Mouse (Mus musculus) c-Kit-positive CD71-negative TER-119-negative erythroid progenitor cells, embryonic 14.5 days (primary cell): ENCODE measurements at regions not wholly inside any gene's neighbourhood (a gene's known extent, or its start where the extent isn't known, plus 50 kb on each side); places are given as distances from the start of the nearest gene placed in this dataset.
"Not testable (repeated sequence)": the region's sequence is repeated elsewhere in the genome, so short reads cannot be mapped to it uniquely, and the experiment has no call there.

Source experiments
- DNase-seq: peaks from one replicate; pipeline ENCODE4 v3.0.0-alpha.2; 2013; ENCODE audit warnings: low read depth

DNA sequence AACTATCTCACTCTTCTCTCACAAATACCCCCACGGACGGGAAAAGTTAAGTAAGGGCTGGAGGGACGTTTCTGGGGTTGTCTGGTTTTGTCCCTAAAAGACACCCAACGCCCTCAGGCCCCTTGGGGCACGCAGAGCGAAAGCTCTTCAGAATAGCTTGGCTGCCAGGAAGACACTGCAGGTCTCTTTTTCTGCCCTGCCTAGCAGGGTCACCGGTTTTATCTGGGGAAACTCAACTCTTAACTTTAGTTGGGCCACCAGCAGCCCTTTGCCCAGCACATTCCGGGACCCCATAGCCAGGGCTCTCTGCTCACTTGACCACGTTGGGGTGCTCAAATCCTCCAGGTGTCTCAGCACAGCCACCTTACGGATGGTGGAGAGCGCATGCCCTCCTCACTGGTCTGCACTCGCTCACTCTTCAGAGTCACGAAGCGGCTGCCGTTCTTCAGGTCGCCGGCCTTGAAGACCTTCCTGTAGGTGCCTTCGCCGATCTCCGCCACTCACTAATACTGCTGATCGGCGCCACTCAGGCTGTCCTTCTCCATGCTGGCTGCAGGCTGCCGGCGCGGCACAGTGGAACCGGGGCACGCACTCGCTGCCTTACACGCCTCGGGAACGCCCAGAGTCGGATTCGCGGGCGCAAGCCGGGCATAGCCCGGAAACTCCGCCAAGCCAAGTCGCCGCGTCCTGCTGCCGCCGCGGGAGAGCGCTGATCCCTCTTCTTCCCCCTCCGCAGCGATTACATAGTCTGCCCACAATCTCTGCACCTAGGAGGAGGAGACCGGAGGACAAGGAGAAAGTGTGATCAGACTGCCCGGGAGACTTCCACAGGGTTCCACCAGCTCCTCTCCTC lies 83.0 kb downstream of the Ulbp1 start:
- DNase-seq = no peak

DNA sequence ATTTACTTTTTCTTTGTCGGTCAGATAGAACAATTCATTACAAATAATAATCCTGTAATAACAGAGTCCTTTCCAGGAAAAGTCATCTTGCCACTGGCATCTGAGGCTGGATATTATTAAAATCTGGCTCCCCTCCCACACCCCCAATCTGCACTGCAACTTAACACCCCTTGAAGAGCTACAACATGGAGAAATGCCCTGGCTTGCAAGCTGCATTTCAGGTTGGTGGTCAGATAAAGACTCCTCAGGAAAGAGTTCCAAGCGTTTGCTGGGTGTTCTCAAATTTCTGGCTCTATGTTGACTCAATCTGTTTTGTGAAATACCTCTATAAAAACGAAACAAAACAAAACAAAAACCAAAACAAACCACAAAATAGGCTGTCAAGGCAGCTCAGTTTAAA lies 114.6 kb downstream of the Ulbp1 start:
- DNase-seq = not testable (repeated sequence)

DNA sequence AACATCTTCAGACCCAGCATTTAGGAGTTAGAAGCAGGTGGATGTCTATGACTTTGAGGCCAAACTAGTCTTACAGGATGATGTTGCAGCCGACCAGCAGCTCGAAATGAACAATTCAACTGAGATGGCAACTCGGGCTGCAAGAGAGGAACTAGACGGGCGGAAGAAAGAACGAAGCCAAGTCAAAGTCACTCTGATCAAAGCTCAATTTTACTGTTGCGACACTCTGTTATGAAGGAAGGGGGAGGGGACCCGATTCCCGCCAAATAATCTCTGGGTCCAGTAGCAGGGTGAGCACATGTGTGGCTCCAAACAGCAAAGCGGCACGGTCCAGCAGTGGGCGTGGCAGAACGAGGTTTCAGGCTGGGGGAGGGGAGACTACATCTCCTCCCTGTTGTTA lies 129.1 kb downstream of the Ulbp1 start:
- DNase-seq = not testable (repeated sequence)

DNA sequence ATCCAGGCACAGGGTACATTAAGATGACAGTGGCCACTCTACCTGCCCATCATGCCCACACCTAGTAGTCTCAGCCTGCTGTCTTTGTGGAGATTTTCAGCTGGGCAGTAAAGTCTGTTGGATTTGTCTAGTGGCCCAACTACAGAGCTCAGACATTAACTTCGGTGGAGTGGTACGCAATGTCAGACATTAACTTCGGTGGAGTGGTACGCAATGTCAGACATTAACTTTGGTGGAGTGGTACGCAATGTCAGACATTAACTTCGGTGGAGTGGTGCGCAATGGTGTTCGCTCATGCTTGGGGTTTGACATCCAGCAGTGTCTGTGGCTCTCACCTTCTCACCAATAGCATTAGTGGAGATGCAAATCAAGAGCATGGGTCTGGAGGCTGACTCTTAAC lies 129.7 kb downstream of the Ulbp1 start:
- not testable (repeated sequence) for DNase-seq

DNA sequence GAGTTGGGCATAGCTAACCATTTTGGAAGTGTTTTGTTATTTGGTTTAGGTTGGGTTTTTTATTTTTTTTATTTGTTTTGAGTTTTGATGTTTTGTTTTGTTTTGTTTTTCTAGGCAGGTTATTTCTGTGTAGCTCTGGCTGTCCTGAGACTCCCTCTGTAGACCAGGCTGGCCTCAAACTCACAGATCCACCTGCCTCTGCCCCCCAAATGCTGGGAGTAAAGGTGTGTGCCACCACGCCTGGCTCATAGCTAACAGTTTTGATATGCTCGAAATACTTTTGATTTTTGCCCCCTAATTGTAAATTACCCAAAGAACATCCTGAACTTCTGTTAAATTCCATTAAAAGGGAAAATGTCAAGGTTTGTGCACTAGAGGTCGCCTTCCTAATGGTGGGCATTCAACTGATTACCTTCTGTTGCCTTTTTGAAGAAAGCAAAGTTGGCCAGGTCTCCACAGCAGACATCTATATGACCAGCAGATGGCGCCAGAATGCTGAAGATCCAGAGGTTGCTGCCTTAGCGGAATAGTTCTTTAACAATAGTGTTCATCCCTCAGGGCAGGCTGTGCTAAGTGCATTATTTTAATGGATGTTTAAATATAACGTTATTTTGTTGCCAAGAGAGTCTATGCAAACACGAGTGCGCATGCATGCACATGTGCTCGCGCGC lies 121.2 kb upstream of the Cnksr3 start:
- peak; percentile 75 for DNase-seq

DNA sequence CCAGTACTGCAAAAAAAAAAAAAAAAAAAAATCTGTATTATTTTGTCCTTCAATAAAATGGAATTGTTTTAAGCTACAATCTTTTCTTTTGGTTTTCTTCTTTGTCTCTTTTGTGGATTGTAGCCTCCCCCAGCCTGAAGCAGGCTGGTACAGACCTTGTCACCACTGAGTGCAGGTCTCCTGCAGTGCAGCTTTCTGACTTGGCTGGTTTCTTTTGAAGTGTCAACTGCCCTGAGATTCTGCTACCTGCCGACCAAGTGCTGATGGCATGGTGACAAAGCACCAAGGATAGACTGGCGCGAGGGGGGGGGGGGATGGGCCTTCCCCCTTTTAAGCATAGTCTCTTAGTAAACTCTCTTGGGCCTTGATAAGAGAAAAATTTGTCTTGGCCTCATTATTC lies 116.2 kb upstream of the Cnksr3 start:
- no peak for DNase-seq

DNA sequence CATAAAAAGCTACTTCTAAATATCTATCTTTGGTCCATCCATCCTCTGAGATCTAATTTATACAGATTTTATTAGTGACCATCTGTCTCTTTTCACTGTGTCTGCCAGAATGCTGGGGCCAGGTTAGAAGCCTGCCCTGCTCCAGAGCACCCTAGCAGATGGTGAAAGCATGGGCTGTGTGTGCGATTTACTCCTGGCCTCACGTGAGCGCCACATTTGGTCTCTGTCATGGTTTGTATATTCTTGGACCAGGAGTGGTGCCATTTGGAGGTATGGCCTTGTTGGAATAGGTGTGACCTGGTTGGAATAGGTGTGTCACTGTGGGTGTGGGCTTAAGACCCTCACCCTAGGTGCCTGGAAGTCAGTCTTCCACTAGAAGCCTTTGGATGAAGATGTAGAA lies 115.0 kb upstream of the Cnksr3 start:
- not testable (repeated sequence) for DNase-seq

DNA sequence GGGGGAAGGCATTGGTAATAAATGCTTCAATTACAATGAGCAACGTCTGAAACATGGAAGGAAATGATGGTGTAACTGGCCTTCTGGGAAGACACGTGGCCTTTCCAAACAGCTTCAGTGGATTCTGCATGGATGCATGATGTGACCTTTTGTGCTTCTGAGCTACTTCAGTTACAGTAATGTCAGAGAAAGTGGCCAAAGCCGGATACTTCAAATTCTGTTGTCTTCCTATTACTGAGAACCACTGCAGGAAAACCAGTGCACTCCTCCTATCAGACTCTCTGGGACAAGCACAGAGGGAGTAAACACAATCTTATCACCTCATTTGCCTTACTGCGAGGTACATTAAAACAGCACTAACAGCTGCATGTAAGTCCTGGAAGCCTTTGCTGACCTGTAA lies 113.0 kb upstream of the Cnksr3 start:
- no peak for DNase-seq

DNA sequence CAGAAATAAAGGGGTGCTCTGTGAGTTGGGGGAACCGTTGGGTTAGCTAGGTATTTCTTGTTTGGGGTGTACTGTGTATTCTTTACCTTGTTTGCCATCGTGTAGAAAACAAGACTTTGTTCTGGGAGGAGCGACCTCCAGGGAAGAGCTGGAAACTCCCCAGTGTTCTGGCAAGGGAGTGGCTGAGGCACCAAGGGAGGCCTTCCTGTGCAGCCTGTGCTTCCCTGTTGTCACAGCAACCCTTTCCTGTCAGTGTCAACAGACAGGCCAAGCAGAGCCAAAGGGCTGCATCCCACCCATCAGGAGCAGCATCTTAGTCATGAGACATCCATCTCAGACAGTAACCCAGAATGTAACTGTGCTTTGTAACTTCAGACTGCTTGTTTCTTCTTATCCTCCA lies 111.2 kb upstream of the Cnksr3 start:
- DNase-seq = no peak

DNA sequence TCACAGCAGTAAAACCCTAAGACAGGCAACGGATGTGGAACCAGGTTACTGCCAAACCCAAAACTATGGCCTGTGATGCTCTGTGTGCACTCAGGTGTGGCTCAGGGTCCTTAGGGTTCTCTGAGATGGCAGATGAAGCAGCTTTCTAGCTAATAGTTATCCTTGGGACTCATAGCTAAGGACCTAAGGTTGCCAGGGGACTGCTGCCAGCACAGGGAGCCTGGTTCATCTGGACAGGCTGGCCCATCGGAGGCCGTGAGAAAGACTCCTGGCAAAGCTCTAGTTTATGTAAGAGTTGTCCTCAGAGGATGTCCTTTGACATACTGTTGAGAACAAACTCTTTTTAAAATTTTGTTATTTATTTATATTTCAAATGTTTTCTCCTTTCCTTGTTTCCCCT lies 97.9 kb upstream of the Cnksr3 start:
- DNase-seq = no peak

DNA sequence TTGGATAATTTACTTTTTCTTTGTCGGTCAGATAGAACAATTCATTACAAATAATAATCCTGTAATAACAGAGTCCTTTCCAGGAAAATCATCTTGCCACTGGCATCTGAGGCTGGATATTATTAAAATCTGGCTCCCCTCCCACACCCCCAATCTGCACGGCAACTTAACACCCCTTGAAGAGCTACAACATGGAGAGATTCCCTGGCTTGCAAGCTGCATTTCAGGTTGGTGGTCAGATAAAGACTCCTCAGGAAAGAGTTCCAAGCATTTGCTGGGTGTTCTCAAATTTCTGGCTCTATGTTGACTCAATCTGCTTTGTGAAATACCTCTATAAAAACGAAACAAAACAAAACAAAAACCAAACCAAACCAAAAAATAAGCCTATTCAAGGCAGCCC lies 93.8 kb upstream of the Cnksr3 start:
- not testable (repeated sequence) for DNase-seq

DNA sequence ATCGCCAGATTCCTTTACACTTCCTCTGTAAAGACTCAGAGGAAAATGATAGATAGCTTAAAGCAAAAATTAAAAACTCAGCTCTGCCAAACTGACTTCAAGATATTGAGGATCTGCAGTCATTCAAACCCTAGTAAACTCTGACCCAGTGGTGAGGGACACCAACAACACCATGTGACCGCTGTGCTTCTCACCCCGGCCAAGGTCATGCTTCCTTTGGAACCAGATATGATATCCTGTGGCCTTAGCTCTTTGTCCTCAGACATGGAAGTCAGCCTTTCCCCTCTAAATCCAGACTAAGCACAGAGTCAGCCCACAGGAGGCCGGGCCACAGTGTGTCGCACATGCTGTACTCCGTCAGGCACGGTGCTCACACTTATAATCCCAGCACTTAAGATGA lies 86.3 kb upstream of the Cnksr3 start:
- no peak for DNase-seq

DNA sequence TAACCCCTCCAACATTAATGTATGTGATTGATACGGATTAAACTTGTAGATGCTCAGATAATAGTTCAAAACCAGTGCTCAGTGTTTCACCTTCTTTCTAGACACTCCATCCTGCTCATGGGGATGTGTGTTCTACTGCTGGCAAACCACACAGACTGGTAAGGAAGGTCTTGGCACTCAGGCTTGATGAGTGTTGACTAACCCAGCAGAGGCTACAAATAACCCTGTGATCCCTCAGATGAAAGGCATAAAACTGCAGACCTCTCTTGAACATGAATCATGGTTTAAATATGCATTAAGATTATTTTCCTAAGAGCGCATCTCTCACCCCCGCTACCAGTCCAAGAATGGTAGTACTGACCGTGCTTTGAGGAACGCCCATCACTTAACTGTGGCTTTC lies 83.9 kb upstream of the Cnksr3 start:
- no peak for DNase-seq

DNA sequence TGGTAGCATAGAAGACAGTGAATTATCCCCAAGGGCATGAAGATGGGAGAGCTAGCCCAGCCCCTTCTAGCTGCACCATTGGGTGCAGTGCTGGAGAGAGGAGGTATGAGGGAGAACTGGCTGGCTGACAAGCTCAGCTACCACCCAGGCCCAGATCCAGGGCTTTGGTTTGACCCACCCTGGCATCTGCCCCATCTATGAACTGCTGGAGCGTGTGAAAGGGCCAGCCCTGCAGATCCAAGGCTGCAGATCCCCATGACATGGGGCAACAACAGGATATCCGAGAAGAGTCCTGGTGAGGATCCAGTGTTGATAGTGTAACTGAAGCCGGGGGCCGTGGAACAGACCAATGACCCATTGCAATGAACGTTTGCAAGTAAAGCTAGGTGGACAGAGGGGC lies 81.2 kb upstream of the Cnksr3 start:
- no peak for DNase-seq

DNA sequence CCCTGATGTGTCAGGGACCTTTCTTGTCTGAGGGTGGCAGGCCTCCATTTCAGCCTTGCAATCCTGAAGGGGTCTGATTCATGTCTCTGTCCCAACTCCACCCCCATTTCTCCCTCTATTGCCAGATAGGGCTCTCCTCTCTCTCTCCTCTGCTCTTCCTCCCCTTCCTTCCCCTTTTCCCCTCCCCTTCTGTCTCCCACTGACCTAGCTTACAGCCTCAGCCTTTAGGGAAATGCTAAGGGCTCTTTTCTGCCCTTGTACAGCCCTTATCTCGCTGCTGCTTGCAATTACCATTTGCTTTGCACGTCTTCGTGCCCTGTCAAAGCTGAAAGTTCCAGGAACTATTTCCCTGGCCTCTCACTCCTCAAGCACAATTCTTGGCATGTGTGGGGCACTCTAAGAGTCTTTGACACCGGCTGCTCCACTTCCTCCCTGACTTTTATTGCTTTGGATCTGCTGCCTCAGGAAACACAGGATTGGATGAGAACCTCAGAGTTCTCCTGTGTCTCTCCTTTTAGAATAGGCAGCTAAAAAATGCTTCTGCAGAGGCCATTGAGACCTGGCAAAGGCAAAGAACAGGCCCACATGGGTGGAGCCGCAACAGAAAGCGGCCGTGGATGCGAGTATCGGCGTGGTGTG lies 77.9 kb upstream of the Cnksr3 start:
- DNase-seq = no peak

DNA sequence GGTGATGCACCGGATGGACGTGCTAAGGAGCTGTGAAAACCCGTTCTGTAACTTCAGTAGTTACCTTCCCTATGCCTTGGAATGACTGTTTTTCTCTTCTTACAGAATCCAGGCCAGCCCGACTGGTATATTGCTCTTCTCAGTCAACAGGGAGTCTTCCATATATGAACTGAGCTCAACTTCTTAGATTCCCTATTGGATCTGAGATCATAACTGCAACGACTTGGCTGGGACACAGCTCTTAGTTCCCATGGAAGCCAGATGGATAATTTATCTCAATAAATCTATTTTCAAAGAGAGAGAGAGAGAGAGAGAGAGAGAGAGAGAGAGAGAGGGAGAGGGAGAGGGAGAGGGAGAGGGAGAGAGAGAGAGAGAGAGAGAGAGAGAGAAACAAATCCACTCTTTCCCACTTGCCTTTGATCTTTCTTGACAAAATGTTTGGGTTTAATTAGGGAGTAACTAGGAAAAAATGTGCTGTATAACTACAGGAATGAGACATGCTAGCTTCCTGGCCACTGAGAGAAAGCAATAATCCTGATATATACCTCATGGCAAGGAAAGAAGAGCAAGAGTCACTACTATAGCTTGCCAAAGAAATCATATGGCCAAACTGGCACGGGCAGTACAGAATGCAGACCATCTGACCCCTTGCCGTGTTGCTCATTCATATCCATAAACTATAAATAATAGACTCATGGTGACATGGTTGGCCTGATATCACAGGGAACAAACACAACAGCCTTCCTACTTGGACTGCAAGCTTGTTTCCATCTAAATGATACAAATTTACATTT lies 73.3 kb upstream of the Cnksr3 start:
- DNase-seq = no peak

DNA sequence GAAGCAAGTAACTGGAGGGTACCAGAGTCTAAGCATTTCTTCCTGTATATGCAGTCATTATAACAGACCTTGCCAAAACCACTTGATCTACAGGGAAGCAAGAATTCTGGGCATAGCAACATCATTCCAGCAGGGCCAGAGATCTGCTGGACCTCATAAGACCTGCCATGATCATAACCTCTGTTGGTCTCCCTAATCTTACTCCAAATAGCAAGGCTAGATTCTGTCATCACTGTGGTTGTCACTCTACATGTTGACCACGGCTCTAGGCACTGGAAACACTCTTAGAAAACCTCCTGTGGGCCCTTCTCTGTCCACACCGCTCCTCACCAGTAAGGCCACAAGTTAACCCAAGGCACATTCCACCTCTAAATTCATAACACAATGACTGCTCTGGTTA lies 68.4 kb upstream of the Cnksr3 start:
- no peak for DNase-seq

DNA sequence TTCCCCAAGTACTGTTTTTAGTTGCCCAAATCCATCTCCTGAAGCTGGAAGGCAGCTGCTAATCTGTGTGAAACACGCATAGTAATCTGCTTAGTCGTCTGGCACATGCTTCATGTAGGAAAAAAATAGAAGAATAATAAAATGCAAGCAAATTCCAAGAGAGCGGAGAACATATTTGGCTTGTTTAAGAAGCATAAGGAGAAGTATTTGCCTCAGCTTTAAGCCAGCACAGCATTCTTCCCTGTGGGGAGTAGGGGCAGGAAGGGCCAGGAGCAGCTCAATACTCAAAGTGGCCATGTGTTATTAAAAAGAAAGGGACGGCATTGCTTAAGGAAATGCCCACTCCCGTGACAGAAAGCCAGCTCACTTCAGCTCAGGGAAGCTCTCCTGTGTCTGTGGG lies 66.8 kb upstream of the Cnksr3 start:
- no peak for DNase-seq

DNA sequence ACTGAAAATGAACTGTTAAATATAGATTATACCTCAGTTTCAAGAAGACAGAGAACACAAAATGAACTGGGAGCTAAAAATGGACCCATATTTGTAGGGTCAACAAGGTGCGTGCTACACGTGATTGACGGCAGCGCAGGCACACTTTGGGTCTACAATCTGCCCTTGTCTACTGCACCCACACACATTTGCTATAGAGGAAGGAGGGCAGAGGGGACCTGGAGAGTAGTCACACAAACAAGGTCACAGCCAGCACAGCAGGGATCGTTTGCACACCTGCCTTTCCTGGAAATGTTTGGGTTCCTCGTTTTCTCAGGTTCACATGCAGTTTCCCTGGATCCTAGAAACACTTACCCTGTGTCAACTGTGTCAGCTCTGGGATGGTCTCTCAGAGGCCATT lies 63.3 kb upstream of the Cnksr3 start:
- DNase-seq = no peak

DNA sequence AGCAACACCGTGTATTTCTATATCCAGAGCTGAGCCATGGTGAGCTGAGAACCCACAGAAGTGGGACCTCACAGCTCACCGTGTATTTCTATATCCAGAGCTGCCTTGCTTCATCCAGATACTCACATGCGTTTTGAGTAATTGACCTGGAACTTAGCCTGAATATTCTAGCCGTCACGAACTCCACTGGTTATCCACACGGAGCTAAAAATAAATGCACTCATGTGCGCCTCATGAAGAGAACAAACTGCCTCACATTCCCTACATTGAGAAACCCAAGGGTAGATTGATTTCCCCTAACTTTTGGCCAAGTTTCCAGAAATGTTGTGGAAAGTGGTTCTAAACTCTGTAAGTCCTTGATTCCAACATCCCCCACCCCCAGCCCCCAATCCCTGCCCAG lies 62.4 kb upstream of the Cnksr3 start:
- no peak for DNase-seq

DNA sequence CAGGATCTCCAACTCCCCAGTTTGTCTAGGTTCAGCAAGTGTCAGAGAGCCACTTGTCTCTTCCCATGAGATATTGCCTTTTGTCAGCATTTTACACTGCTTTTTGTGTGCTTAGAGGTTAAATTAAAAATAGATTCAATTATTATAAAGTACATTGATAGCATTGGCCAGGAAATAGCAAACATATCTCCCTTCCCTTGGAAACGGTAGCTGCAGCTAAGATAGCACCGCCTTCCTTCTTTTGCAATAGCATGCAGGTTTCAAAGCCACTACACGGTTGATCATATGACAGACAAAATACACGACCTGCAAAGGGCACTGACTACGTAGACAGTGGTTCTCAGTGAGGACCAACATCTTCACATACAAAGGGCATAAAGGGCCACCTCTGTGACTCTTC lies 59.1 kb upstream of the Cnksr3 start:
- DNase-seq = no peak

DNA sequence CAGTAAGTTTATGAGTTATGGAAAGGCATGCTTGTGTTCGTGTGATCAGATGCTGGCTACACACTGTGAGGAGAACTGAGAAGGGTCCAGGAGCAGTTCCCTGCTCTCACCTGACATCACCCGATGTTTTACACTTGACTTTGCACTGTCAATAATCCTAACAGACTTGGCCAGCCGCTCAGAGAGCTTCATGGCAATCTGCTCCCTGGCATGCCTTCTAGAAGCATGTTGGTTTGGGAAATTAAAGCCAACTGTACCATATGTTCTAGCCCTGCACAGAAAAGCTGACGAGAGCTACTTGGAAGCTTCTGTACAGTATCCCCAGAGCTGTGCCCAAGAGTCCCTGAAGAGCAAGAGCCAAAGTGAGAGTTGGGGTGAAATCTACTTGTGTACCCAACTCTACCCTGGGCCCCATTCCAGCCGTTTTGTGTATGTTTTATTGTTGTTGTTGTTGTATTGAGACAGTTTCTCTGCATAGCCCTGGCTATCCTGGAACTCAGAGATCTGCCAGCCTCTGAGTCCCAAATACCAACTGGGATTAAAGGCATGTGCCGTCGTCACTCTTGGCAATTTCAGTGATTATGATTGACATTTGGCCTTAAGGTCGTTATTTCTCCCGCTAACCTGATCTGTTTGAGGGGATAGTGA lies 56.5 kb upstream of the Cnksr3 start:
- DNase-seq = no peak
